Mouse (Mus musculus): ENCODE measurements around the gene Epb41l4b. TPM values are rescaled to one million over a fixed set of nuclear protein-coding genes. Genes with fewer than 3 reads are reported as not detected.

The Epb41l4b gene
- total RNA-seq, 2 experiments from 2014 or later, result 1.7 TPM; not detected in 1

GRCm38 (mm10) chr4:57118883-57119282 is 24.4 kb downstream of the Epb41l4b start:
- no peak for ATAC-seq (replicated peaks; ENCODE audit: low FRiP score, poor library complexity, severe bottlenecking)

DNA sequence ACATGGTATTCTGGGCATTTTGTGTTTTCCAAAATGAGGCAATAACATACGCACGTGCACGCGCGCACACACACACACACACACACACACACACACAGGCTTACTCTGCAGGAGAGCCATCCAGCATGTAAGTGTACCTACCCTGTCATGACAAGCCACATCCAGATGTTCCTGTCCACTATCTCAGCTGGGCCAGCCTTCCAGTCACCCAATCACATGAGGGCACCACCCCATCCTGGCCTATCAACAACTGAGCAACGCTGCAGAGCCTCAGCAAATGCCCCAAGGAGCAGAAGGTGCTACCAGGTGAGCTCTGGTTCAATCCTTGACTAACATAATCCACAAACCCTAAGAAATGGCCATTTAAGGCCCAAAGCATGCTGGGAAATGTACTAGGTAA is 27.0 kb downstream of the Epb41l4b start:
- ATAC-seq (replicated peaks; ENCODE audit: low FRiP score, poor library complexity, severe bottlenecking), result no peak

DNA sequence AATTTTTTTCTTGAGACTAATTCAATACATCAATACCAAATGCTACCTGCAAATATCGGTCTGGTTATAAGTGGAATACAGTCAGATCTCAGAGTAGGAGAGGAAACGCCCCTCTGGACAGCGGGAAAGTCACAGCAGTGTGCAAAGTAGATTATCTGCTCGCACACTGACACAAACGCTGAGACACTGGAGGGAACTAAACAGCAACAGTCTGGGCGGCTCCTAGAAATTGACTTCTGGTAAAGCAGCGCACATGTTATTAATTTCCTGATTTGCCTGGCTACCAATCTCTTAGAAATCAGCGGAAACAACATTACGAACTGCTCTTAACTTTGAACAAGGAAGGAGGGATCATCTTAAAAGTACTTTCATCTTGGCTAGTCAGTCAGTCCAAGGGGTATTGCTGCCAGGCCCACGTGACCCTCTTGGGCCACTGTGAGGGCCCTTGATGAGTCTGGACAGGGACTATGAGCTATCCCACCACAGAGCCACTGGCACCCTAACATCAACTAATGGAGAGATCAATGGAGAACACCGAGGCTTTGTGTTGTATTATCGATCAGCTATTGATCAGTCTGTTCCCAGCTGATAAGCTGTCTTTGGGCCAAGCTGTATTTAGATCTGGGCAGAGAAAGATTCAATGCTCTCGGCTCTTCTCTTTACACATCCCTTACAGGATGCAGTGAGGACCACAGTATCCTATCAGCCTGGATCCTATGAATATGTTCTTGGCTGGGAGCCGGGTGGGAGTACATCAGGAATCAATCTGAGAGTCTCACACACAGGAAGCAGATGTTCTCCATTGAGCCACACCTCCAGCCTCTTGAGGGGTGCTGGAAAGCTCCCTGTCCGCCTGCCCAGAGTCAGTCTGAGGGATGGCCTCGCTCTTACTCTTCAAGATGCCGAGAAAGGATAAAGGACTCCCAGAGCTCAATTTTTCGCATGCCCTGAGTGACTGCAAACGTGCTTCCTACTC is 28.3 kb downstream of the Epb41l4b start:
- no peak for ATAC-seq (replicated peaks; ENCODE audit: low FRiP score, poor library complexity, severe bottlenecking)

DNA sequence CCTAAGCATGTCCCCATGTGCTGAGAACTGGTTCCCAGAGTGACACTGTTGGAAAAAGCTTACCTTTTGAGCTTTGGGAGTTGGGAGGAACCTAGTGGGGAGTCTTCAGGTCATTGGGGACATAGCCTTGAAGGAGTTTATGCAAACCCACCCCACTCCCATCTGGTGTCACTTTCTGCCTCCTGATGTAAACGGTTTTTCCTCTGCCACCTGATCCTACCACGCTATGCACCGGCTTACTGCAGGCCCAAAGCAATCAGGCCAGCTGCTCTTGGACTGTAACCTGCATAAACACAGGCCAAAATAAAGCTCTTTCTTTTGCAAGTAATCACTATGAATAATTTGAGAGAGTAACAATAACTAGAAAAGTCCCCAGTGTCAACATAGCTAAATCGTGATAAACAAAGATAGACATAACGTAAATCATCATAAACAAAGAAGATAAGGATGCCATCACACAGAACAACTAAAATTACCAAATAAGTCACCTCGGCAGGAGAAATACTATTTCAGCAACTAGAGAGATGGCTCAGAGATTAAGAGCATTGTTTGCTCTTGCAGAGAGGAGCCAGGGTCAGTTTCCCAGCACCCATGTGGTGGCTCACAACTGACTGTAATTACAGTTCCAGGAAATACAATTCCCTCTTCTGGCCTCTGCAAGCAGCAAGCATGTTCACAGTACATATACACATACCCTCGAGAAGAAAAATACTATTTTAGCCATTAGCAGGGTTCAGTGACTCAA is 29.6 kb downstream of the Epb41l4b start:
- ATAC-seq (replicated peaks; ENCODE audit: low FRiP score, poor library complexity, severe bottlenecking), result no peak

DNA sequence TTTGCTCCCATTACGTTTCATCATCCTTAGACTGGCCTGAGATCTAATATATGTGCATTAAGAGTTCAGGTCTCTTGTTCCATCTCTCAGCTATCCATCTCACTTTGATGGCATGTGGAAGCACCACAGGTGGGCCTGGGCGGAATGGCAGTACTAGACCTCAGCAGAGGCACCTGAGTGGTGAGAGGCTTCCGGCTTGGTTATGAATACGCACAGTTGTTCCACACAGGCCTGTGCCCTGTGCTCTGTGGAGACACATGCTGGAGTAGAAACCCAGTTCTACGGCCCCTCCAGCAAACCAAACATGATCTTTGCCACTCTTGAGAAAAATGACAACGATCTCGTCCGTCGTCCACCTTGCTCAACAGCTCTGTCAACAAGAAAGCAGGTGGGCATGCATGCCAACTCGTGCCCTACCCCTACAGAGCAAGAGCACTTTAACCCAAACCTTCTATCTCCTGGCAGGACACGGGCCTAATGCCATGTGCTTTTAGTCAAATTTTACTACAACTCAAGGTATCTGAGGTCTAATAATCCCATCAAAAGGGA is 31.2 kb downstream of the Epb41l4b start:
- no peak for ATAC-seq (replicated peaks; ENCODE audit: low FRiP score, poor library complexity, severe bottlenecking)

- no peak for ATAC-seq (replicated peaks; ENCODE audit: low FRiP score, poor library complexity, severe bottlenecking)
These were observed 31.8 kb downstream of the Epb41l4b start for GRCm38 (mm10) chr4:57111411-57111810.

GRCm38 (mm10) chr4:57109543-57109942 is 33.7 kb downstream of the Epb41l4b start:
- no peak for ATAC-seq (replicated peaks; ENCODE audit: low FRiP score, poor library complexity, severe bottlenecking)

DNA sequence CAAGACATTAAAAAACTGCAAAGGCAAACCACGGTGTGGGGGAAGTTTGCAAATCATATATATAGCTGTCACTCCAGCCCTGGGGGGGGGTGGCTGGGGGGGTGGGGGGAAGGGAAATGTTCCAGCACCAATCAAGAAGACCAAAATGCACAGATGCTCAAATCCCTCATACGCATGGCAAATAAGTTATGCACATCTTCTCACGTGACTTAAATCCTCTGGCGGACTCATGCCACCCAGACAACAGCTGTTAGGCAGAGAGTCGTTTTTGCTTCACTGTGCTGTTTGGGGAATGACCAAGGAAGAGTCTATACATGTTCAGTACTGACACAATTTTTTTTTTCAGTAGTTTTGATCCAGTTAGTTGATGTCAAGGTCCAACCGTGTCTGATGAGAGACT is 37.9 kb downstream of the Epb41l4b start:
- no peak for ATAC-seq (replicated peaks; ENCODE audit: low FRiP score, poor library complexity, severe bottlenecking)

- no peak for ATAC-seq (replicated peaks; ENCODE audit: low FRiP score, poor library complexity, severe bottlenecking)
These were observed 39.4 kb downstream of the Epb41l4b start for GRCm38 (mm10) chr4:57103830-57104229.

GRCm38 (mm10) chr4:57101095-57101494 is 42.1 kb downstream of the Epb41l4b start:
- no peak for ATAC-seq (replicated peaks; ENCODE audit: low FRiP score, poor library complexity, severe bottlenecking)

DNA sequence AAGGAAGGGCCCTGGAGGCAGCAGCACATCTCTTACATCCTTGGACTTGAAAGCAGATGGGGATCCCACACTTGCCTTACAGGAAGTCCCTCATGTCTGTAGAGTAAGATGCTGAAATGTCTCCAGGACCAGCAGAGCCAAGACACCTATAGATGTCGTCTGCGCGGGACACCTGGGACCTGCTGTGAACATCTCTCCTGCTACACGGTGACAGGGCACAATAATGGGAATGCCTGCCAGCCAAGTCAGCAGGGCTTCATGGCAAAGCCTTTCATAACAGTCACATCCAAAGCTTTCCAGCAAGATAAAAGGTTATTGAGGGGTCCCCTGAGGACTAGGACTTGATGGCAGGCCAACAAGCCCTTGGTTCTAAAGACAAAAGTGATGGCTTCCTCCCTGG is 45.8 kb downstream of the Epb41l4b start:
- no peak for ATAC-seq (replicated peaks; ENCODE audit: low FRiP score, poor library complexity, severe bottlenecking)

- no peak for ATAC-seq (replicated peaks; ENCODE audit: low FRiP score, poor library complexity, severe bottlenecking)
These were observed 47.7 kb downstream of the Epb41l4b start for GRCm38 (mm10) chr4:57095569-57095968.

GRCm38 (mm10) chr4:57091363-57091762 is 51.9 kb downstream of the Epb41l4b start:
- ATAC-seq (replicated peaks; ENCODE audit: low FRiP score, poor library complexity, severe bottlenecking), result no peak

GRCm38 (mm10) chr4:57088301-57088700 is 54.9 kb downstream of the Epb41l4b start:
- ATAC-seq (replicated peaks; ENCODE audit: low FRiP score, poor library complexity, severe bottlenecking), result no peak

- ATAC-seq (replicated peaks; ENCODE audit: low FRiP score, poor library complexity, severe bottlenecking), result no peak
These were observed 57.4 kb downstream of the Epb41l4b start for GRCm38 (mm10) chr4:57085750-57086400.

DNA sequence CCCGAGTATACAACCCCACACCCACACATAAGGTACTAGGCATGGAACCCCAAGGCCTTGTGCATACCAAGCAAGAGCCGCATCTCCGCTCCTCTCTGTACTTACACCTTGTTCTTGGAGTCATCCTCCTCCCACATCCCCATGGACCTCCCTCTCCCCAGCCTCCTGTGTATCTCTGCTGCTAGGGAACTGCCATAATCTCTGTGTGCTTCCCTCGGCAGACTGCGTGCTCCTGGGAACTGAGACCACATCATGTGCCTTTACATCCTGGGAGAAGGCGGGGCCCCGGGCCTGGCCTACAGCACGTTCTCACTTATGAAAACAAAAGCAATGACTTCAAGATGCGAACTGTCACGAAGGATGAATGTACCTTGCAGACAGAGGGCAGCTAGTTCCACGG is 59.6 kb downstream of the Epb41l4b start:
- no peak for ATAC-seq (replicated peaks; ENCODE audit: low FRiP score, poor library complexity, severe bottlenecking)

DNA sequence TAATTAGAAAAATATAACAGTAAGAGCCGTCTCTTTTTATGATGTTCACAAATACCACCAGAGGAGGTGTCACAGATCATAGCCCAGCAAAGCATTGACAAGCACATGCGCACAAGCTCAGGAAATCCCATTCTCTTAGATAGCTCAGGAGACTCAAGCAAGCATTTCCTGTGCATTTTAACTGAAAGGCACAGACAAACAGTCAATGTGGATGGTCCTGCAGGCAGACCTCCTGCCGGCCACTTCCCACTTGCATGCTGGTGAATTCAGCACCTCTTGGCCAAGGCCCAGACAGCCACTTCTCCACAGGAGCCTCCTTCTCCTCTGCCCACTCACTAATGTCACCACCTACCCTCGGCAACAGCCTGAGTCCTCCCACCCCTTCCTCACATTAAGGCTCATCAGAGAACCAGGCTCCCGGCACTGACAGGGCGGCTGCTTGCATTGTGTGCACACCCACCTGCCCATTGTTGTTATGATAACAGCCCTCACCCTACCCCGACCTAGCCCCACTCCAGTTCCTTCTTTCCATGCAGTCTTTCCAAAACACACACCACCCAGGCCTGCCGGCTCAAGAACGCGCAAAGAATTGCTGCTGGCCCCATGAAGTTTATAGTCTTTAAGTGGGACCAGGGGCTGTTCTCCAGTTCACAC is 60.3 kb downstream of the Epb41l4b start:
- ATAC-seq (replicated peaks; ENCODE audit: low FRiP score, poor library complexity, severe bottlenecking), result no peak

DNA sequence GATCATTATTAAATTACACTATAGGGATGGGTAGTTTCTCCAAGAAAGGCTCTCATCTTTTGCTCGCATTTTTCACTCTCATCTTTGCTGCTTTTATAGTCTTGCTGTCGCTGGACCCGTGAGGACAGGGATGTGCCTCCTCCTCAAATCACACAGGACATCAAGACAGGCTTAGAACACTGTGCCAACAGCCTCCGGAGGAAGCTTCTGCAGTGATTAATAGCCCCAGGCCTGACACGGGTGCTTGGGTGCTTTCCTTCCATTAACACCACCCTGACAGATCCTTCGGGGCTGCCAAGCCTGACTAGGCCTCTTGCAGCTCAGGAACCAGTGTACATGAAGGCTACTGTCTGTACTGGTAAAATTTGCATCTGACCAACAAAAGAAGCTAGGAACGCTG is 61.8 kb downstream of the Epb41l4b start:
- ATAC-seq (replicated peaks; ENCODE audit: low FRiP score, poor library complexity, severe bottlenecking), result no peak

DNA sequence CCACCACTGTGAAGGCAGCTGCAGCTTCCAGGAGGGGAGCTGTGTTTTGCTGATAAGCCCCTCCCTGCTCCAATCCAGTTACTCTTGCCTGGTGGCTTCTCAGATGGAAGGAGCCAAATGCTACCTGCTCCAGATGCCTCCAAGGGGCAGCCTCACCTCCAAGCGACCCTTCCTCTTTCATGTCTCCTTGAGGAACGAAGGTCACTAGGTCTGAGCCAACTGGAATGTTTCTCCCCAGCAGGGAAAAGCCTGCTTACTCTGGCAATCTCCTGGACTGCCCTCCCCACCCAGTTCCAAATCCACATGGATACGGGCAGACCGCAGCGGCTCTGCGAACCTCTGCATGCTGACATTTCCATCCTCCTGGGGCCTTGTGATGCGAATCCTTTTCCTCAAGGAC is 69.4 kb downstream of the Epb41l4b start:
- no peak for ATAC-seq (replicated peaks; ENCODE audit: low FRiP score, poor library complexity, severe bottlenecking)

DNA sequence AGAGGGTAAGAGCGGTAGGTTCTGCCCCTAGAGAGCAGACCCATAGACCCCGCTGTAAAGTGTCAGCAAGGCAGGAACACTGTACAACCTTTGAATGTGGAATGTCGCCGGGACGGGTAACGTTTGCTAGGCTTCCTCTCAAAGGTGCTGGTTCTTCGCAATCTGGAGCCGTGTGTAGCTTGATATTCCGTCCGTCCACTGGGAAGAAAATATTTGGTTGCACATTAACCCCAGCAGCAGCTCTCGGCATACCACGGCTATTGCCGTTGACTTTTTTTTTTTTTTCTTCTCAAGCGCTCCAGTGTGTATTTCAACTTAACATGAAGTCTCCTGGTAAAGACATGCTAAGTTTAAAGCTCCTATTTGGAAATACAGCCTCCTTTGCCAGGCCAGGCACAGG is 70.1 kb downstream of the Epb41l4b start:
- no peak for ATAC-seq (replicated peaks; ENCODE audit: low FRiP score, poor library complexity, severe bottlenecking)

Data from erythroid progenitor cell, adult 5-6 weeks (primary cell).